Mouse (Mus musculus) cerebellum, postnatal 36 days (tissue): ENCODE data around the gene Arhgef3.
A peak's percentile ranks its signal among the peaks of the same experiment; 100 is the strongest.
"Not testable (repeated sequence)": the region's sequence is repeated elsewhere in the genome, so short reads cannot be mapped to it uniquely, and the experiment has no call there.

Experiments
- DNase-seq, 2 experiments: peaks; one replicate each; pipeline ENCODE4 v3.0.0; 2021 to 2022; ENCODE audit warnings: mixed read lengths in 2 of 2

Arhgef3 gene

GRCm38 (mm10) chr14:27198490-27199089, 83.9 kb downstream of the Arhgef3 start:
- DNase-seq: no peak

- DNase-seq: no peak
Measured at GRCm38 (mm10) chr14:27199119-27199518, 84.4 kb downstream of the Arhgef3 start.

- no peak for DNase-seq
Measured at GRCm38 (mm10) chr14:27199870-27200269, 85.2 kb downstream of the Arhgef3 start.

DNA sequence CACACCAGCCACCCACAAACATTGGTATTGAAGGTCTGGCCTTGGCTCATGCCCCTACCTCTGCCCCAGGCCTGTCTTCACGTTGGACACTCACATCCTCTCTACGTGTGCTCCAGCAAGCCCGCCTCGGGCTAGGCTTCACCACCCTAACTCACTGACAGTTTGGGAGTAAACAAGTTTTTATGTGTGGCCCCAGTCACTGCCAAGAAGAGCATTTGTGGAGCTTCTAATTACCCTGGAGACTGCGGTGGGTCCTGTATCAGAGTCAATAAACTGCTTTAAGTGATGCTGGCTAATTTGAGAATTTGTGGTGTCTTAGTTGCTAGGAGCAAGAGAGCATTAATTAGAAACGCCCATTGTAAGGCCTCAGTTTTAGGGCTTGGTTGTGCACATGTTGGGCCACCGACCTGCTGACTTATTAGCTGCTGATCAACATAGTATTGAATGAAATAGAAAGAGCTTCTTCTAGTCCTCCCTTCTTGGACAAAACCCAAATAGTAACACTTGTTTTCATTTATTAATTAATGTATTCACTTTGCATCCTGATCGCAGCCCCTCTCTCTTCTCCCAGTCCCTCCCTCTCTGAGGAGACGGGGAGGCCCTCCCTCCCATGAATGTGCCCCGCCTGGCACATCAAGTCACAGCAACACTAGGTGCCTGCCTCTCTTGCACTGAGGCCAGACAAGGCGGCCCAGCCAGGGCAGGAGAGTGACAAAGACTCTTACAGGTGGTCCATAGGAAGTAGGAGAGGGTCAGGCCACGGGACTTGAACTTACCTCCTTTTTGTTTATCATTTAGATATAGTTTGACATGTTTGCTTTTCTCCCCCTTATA, 86.3 kb downstream of the Arhgef3 start:
- DNase-seq: no peak

- no peak for DNase-seq
Measured at GRCm38 (mm10) chr14:27201824-27202223, 87.1 kb downstream of the Arhgef3 start.

DNA sequence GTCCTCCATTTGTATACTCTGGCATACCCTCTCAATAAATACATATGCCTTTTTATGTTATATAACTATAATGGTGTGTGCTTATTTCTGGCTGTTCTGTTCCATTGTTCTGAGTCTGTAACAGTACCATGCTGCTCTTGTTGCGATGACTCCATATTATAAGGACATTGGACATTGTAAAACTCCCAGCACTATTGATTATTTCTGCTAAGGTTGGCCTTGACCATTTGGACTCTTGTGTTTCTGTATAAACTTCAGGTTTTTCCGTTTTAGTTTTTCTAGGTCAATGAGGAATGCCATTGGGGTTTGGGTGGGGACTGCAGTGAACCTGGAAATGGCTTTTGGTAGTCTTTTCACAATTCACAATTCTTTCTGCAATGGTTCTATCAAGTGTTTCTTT, 90.0 kb downstream of the Arhgef3 start:
- DNase-seq: no peak

GRCm38 (mm10) chr14:27206443-27206842, 91.7 kb downstream of the Arhgef3 start:
- no peak for DNase-seq

GRCm38 (mm10) chr14:27209542-27209941, 94.8 kb downstream of the Arhgef3 start:
- no peak for DNase-seq

DNA sequence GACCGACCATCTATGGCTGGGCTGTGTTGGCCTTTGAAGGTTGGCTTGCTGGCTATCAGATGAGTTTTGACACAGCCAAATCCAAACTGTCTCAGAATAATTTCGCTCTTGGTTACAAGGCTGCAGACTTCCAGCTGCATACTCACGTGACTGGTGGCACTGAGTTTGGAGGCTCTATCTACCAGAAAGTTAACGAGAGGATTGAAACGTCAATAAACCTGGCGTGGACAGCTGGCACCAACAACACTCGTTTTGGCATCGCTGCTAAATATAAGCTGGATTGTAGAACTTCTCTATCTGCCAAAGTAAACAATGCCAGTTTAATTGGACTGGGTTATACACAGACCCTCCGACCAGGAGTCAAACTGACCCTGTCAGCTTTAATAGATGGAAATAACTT, 96.1 kb downstream of the Arhgef3 start:
- DNase-seq: not testable (repeated sequence)

DNA sequence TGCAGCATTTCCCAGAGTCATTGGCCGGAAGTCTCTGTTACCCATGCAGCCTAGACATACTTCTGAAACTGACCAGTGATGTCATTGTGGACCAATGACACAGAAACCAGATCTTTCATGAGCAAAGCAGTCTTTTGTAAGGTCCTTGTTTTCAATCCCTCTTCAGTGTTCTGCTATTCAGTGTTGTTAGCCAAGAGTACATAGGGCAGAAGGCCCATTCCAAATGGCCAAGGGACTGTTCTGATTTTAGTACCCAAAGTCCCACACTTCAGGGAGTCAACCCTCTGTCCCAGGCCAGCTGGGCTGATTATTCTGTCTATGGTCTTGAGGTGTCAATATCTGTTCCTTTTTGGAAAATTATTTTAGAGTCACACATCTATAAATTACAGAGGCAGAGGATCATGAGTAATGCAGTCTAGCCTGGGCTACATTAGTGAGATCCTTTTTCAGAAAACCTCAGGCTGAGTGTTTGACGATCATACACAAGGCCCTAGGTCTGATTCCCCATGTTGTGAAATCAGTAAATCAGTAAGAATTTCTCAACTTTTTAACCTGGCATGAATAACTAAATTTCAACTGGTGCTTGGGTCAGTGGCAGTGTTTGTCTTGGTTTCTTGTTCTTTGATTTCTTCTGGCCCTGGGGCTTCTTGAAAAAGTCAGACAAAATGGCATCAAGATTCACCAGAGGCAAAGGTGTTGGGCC, 97.2 kb downstream of the Arhgef3 start:
- DNase-seq: no peak

DNA sequence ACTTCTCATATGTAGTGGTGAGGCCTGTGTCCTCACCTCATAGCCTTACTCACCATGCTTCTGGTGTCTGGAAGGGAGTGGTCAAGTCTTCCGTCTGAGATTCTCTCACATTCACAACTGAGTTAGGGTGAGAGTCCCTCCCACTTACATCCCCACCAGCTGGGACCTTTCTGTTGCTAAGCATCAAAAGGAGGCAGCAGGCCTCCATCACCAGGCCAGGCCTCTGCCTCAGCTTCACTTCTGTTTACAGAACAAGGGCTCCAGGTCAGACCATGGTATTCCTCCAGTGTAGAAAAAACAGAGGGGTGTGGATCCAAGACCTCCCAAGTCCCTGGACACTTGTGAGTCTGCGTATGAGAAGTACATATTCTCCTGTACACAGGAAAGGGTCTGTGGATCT, 99.5 kb downstream of the Arhgef3 start:
- no peak for DNase-seq

DNA sequence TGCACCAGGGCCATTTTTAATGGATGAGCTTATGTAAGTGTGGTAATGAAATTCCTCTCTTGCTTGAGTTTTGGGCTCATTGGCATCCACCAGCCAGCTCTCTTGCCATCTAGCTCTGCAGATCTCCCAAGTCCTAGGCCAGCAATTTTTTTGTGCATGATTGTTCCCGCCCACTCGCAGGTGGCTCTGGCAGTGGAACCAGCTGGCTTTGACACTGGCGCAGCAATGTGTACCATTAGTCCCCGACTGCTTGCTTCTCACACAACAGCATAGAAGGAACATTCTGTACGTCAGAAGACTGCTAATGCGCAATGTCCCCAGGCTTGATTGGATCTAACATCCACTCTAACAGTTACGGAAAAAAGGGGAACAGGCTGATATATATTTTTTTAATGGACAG, 105.0 kb downstream of the Arhgef3 start:
- DNase-seq: peak; percentile 57 to 66

- DNase-seq: no peak
Measured at GRCm38 (mm10) chr14:27220297-27220696, 105.6 kb downstream of the Arhgef3 start.

DNA sequence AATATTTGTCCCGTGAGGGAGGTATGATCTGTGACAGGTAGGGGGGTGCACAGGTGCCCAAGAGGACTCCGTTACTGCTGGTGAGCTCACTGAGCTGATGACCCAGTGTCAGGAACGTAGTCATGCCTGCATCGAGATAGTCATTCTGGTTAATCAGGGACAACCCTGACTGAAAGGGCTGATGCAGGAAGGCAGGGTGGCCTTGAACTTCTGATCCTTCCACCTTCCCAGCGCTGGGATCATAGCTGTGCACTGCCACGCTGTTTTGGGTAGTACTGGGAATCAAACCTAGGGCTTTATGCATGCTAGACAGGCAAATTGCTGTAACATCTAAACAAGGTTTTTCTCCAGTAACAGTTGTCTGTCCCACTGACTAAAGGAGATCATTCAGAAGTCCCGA, 109.9 kb downstream of the Arhgef3 start:
- no peak for DNase-seq

DNA sequence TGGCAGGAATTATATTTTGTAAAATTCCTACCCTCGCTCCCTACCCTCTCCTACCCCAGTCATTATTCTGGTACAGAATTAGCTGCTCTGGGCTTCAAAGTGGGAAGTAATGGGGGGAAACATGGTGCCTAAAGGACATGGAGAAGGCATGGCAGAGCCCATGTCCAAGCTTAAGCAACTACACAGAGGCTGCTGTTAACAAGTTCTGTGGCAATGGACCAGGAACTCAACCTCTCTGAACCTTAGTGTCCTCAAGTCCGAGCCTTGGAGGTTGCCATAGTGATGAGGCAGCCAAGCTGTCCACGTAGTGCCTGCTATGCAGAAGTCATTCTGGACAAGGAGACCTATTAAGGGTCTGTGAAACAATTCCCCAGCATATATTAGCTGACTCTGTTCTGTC, 111.6 kb downstream of the Arhgef3 start:
- no peak for DNase-seq

DNA sequence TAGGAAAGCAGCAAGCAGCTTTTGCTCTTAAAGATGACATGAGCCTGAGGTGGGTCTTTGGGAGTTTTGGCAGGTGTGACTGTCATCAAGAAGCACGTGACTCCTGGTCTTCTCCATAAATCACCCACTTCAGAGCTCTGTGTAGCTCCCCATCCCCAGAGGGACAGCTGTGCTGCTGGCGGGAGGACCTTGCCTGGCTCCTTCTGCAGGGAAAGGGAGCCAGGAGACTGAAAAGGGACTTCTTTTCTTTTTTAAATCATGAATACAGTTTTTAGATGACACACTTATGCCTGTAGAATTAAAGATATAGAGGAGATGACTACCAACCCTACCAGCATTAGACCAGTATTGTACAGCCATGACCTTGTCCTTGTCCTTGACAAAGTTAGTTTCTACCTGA, 113.6 kb downstream of the Arhgef3 start:
- no peak for DNase-seq

- DNase-seq: no peak
Measured at GRCm38 (mm10) chr14:27228941-27229371, 114.3 kb downstream of the Arhgef3 start.

DNA sequence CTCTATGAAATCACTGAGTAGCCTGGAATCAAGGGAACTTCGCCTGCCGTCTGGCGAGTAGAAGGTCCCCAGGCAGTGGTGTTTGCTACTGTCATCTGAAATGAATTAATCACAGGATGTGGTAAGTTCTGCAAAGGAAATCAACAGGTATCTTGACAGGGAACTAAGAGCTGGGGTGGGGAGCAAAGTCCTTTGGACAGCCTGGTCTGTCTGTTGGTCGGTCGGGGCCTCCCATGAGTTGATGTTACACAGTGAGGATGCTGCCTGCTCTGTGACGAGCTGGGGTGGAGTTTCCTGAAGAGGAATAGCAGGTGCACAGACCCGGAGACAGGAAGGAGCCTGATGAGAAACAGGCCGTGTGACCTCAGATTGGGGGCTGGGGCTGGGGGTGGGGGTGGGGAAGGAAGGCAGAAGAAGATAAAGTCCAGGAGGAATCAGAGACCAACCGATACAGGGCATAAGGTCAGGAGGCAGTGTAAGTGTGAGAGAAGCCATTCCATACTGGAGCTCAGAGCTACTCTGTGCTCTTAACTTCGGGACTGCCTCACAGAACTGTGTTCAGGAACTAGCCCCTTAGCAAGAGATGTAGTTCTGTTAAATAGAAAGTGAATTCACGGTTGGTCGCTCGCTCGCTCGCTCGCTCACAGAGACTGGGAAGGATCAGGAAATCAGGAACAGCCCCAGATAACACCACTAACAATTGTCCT, 114.9 kb downstream of the Arhgef3 start:
- DNase-seq: no peak

DNA sequence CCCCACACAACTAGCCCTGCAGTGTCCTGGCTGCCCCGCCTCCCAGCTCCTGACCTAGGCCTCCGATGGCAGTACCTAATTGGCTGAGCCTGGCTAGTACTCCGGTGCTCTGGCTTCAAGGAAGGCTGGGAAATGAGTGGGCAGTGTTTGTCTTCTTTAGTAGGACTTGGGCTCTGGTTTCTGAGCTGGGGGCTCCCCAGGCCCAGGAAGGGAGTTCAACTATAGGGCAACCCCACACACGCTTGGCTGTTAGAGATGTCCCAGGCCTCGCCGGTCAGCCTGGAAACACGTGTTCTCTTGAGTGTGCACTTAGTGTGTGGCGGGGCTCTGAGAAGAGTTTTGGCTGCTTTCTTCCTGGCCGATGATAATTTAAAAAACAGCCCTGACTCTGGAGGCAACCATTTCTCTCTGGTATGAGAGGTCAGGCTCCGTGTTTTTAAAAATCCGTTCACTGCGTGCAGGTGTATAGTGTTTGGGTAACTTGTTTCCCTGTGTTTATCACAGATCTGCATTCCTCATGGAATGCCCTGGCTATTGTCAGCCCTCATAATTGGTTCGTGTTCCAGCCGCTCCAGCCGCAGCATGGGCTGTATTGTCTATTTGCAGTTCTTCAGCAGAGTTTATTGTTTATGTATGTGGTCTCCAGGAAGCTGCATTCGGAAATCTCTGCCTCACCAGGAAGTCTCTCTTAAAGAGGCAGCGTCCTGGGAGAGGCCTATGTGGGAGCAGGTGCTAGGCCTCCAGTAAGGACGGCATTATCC, 115.7 kb downstream of the Arhgef3 start:
- no peak for DNase-seq

GRCm38 (mm10) chr14:27231506-27231905, 116.8 kb downstream of the Arhgef3 start:
- DNase-seq: no peak

- DNase-seq: no peak
Measured at GRCm38 (mm10) chr14:27231974-27232780, 117.5 kb downstream of the Arhgef3 start.
